Mouse (Mus musculus) CH12.LX (cell line): ENCODE data around the gene Nadk2.

ENCODE experiments used
- CTCF ChIP-seq, 2 experiments: IDR thresholded peaks in 1 of 2; conservative IDR thresholded peaks in 1 of 2; 2 replicates each; pipeline ENCODE4 v1.5.1; 2011 to 2012; ENCODE audit warnings: low read depth in 2 of 2, low read length in 2 of 2, improper control_type of control experiment in 1 of 2, inconsistent platforms in 1 of 2, mild to moderate bottlenecking in 1 of 2, moderate library complexity in 1 of 2
- EP300 ChIP-seq: IDR thresholded peaks from 2 replicates; pipeline ENCODE4 v1.6.1; 2011; ENCODE audit warnings: low read length, improper control_type of control experiment
- ETS1 ChIP-seq: conservative IDR thresholded peaks from 2 replicates; pipeline ENCODE4 v1.6.1; 2012; ENCODE audit warnings: low read depth, mild to moderate bottlenecking, inconsistent platforms, low read length, improper control_type of control experiment, moderate library complexity
- IRF4 ChIP-seq: IDR thresholded peaks from 2 replicates; pipeline ENCODE4 v1.6.1; 2014; ENCODE audit warnings: low read depth, mild to moderate bottlenecking, inconsistent platforms, low read length, improper control_type of control experiment
- MAX ChIP-seq: IDR thresholded peaks from 2 replicates; pipeline ENCODE4 v1.6.1; 2011; ENCODE audit warnings: low read length, improper control_type of control experiment
- MYC ChIP-seq: IDR thresholded peaks from 2 replicates; pipeline ENCODE4 v1.6.1; 2011; ENCODE audit warnings: low read depth, mild to moderate bottlenecking, improper control_type of control experiment, low read length
- POLR2A ChIP-seq: IDR thresholded peaks from 2 replicates; pipeline ENCODE4 v1.6.1; 2011; ENCODE audit warnings: low read depth, mild to moderate bottlenecking, improper control_type of control experiment, low read length
- SIN3A ChIP-seq: IDR thresholded peaks from 2 replicates; pipeline ENCODE4 v1.6.1; 2012; ENCODE audit warnings: low read length, improper control_type of control experiment, inconsistent platforms
- USF1 ChIP-seq: IDR thresholded peaks from 2 replicates; pipeline ENCODE4 v1.6.1; 2014; ENCODE audit warnings: low read depth, mild to moderate bottlenecking, inconsistent platforms, low read length, improper control_type of control experiment
- ZC3H11A ChIP-seq: IDR thresholded peaks from 2 replicates; pipeline ENCODE4 v1.6.1; 2012; ENCODE audit warnings: low read depth, mild to moderate bottlenecking, inconsistent platforms, low read length, improper control_type of control experiment
- ZKSCAN1 ChIP-seq: IDR thresholded peaks from 2 replicates; pipeline ENCODE4 v1.6.1; 2012; ENCODE audit warnings: low read depth, inconsistent platforms, low read length, improper control_type of control experiment, borderline replicate concordance

- TF ChIP-seq CTCF (conservative IDR thresholded peaks at IDR 0.05 in 1 of 2, IDR thresholded peaks at IDR 0.05 in 1 of 2; ENCODE audit: low read depth in 2 of 2, low read length in 2 of 2): no peak
- no peak for TF ChIP-seq SIN3A
- TF ChIP-seq ZKSCAN1: no peak
- TF ChIP-seq IRF4: no peak
- TF ChIP-seq EP300: no peak
- TF ChIP-seq ZC3H11A: no peak
- no peak for TF ChIP-seq POLR2A
- no peak for TF ChIP-seq ETS1
- no peak for TF ChIP-seq USF1
- no peak for TF ChIP-seq MYC
- TF ChIP-seq MAX: no peak
Measured at GRCm38 (mm10) chr15:9122989-9123388, 51.9 kb downstream of the Nadk2 start.
